Mouse (Mus musculus) ovary, postnatal 36 days (tissue): Measurements from ENCODE around the gene Fbxl17.

Experiments
- DNase-seq: peaks from one replicate; pipeline ENCODE4 v3.0.0; 2022; ENCODE audit warnings: low spot score, mixed read lengths

Gene Fbxl17

DNA sequence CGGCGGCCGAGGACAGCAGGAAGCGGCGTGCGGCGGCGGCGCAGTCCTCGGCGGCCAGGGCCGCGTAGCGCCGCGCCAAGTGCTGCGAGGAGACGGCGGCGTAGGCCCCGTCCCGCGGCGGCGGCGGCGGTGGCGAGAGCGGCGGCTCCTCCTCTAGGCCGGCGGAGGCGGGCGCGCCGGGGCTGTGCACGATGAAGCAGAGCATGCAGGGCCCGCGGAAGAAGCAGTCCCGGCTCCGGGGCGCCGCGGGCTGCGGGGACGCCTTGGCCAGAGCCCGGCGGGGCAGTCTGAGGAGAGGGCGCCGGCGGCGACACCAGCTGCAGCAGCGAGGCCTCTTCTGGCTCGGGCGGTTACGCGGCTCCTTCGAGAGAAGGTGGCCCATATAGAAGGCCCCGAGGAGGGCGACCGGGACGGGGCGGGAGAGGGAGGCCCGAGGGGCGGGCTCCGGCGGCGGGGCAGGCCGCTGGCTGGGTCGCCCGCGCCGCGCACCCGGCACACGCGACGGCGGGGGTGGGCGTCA lies at the start of gene Fbxl17:
Fbxl17 (minus strand) TSS at position 382 of the 520 bp plus-strand sequence.
- DNase-seq, result peak; percentile 70

DNA sequence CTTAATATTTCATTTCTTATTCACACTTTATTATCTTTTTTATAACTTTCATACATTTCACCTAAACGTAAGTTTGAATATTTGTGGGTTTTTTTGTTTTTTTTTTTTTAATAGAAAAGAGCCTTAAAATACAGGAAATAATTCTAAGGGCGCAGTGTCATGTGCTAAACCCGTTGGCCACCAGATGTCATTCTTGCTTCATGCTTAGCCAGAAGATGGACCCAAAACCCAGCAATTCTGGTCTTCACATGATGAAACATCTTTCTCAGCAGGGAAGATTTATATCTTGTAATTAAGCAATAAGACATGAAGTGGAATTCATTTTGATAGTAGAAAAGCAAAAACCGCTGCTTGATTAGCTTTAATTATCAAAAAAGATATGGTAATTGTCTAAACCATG lies 47.6 kb upstream of the Fbxl17 start:
- DNase-seq, result no peak

DNA sequence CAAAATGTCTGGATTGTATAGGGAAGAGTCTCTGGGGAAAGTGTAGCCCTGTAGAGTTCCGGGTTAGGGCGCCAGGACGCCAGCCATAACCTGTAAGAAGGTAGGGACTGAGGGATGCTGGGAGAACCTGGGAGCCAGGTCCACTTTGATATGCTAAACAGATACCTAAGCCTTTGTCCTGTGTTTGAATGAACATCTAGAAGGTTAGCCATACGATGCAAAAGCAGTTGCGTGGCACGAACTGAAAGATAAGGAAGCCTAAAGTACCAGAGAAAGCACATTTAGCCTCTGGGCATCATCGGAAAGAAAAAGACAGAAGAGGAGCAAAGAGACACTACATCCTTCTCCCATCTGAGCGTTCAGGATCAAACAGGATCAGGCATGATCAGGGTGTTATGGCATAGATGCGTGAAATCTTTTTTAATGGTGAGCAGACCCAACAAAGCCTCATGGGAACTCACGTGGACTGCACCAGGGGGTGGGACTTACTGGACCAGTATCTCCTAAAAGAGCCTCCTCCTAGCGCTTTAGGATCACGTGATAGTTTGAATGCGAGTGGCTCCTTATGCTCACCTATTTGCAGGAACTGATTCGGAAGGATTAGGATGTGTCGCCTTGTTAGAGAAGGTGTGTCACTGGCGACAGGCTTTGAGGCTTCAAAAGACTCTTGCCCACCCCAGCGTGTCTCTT lies 34.9 kb upstream of the Fbxl17 start:
- DNase-seq, result no peak

DNA sequence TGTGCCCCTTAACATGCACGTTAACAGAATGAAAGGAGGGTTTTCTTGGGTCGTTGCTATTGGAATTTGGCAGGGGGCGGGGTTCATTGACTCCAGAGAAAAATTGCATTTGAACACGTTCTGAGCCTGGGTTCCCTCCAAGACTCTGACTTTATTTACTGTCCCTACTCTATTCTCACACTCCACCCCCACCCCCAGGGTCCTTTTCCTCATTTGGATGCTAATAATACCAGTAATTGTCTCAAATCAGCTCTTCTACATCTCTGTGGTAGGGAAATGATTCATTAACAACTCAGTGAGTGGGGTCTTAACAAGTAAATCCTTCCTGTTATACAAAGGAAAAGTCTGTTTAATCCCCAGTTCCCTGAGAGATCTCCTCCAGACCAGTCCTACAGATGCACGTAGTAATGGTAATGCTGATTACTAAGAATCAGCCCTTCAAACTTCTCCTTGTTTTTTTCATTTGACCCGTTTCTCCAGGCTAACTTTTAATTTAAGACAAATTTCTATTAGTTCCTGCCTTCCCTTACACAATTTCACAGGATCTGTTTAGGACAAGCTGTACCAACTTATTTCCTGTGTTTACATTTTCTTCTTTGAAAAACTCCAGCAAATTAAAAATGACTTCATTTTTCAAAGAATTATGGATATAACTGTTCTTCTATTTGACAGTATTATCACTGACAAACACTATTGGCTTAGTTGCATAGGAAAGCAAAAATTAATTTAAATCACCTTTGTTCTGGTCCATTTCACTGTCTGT lies 33.4 kb upstream of the Fbxl17 start:
- no peak for DNase-seq

DNA sequence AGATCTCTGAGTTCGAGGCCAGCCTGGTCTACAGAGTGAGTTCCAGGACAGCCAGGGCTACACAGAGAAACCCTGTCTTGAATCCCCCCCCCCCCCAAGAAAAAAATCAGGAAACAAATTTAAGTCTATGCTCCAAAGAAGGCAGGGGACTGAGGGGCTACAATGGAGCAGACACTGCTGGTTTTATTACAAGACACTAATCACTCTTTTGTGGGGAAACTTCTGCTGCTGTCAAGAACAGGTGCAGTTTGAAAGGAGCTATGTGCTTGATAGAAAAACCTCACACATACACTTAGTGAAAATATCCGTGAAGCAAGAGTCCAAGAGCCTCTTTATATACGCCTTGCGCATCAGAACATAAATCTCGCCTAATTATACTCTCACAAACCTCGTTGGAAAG lies 29.7 kb upstream of the Fbxl17 start:
- no peak for DNase-seq

DNA sequence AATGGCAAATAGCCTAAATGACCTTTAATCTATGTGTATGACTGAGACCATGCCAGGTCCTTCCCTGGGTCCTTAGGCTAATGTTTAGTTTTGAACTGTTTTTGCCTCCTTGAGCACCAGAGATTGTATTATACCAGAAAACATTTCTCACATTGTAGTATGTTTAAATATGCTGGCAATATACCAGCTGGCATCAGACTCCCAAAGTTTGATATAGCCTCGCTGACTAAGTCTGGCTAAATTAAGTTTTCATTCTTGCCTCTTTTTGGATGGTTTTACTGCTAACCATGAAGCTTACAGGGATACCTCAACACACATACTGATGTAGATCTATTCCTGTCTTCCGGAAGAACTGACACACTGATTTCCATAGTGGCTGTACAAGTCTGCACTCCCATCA lies 20.9 kb upstream of the Fbxl17 start:
- no peak for DNase-seq

DNA sequence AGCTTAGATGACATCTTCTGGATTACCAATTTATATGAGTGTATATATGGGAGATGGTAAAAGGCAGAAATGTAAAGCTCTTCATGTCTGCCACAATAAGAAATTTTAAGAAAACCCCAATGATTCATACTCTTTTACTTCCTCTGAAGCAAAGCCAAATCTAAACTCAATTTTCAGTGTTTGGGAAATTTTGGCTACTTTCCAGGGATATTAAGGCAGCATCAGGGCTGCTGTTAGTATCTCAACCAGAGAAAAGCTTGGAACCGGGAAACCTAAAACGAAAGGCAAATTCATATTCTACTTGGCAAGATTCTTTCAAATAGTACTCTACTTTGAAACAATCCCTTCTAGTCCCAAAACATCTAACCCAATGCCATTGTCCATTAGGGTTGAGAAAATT lies 10.6 kb upstream of the Fbxl17 start:
- DNase-seq, result no peak

DNA sequence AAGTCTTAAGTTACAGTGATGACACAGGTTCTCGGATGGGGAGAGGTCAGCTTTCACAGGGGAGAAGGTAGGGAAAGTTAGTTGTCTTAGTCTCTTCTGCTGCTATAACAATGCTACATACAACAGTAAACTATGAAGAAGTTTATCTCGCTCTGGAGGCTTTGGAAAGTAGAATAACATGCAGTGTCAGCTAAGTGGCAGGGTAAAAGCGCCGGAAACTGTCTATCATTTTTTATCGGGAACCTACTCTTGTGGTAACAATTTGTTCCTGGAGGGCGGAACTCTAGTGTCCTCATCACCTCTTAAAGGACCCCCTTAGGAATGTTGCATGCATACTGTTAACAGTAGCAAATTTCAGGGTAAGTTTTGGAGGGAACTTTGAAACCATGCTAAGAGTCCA lies 1.3 kb upstream of the Fbxl17 start:
- DNase-seq, result no peak

DNA sequence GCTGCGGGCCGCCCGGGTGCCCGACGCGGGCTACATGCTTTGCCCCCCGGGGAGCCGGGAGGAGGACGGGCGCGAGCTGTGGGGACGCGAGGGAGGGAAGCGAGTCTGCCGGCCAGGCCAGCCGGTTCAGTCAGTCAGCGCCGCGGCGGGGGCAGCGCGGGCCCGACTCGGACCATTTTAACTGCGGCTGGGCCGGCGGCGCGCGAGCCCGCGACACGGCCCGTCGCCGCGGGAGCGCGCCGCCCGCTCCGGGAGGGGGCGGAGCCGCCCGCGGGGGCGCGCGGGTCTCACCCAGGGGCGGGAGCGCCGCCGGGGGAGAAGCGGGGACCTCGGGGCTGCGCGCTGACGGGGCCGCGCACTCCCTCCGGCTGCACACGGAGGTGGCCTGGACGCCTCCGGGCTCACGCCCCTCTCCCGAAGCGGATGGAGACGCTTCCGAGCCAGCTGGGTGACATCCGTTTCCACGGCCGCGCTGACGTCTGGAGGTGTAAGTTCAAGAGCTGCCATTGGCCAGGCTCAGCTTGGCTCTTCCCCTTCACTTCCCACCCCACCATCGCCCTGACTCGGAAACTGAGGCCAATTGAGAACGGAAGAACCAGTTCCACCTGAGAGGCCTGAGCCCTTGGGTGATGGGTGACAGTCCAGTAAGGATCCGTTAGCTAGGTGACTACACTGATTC lies 478 bp upstream of the Fbxl17 start:
- peak; percentile 85 for DNase-seq

DNA sequence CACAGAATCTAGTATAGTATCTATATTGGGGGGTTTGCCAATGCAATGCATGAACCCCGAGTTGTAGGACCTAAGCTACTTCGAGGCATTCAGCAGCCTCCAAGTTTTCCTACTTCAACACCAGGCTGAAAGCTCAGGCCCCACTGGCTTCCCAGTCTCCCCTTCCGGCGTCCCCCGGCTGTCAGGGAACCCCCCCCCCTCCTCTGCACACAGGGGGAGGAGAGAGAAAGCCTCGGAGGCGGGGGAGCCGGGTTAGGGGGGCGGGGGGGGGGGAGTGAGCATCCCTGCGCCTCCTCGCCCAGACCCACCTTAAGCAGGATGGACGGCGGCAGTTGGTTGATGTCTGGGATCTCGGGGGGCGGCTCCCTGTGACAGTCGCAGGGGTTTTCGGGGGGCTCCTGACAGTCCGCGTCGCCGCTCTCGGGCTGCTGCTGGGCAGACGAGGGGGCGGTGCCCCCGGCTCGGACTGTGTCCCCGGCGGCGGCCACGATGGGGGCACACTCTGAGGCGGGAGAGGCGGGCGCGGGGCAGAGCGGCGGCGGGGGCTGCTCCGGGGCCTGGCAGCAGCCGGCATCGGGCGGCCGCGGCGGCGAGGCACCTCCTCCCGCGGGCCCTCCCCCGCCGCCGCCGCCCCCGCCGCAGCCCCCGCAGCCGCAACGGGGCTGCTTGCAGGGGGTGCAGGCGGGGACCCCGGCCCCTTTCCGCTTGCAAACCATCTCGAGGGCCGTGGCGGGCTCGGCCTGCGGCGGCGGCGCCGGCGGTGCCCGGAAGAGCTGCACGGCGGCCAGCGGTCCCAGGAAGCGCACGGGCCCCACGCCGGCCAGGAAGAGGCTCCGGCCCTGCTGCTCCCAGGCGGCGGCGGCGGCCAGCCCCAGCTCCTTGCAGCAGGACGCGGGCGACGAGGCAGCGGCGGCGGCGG lies 841 bp downstream of the Fbxl17 start:
- peak; percentile 68 for DNase-seq

DNA sequence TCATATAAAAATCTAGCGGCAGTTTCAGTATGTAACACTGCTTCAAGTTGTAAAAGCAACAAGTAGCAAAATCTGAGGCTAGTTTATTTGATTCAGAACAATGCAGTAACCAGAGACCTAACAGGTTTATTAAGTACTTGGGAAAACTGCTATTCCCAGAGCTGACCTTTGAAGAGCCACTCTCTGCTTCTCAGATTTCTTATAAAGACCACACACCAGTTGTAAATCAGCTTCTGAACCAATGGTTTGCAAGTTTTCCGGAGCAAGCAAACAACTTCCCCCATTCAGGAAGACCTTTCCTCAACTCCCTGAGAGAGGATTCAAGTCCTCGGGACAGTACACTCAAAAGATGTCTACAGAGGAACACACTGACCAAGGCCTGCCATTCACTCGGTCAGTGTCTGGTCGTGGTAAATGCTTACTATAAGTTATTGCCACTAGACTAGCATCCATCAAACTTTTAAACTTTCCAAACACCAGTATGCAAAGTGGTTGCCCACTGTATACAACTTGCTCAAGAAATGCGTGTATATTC lies 1.6 kb downstream of the Fbxl17 start:
- DNase-seq, result no peak

DNA sequence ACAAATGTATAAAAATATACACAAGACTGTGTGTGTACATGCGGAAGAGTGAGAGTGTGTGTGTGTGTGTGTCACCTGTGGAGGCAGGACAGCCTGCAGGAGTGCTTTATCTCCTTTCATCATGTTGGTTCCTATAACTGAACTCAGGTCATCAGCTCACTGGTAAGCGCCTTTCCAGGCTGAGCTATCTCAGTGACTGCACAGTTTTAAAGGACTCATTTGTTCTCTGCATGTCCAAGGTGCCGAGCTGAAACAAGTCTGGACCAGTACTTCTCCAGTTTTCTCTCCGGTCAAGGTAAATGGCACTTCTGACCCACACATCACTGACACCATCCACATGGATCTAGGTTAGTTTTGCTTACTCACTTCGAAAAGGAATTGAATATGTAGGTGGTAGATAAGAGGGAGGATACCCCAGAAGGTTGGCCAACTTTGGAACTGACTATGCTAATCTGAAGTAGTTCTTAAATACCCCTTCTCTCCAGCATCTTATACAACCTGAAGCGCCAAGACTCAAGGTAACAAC lies 2.5 kb downstream of the Fbxl17 start:
- no peak for DNase-seq

DNA sequence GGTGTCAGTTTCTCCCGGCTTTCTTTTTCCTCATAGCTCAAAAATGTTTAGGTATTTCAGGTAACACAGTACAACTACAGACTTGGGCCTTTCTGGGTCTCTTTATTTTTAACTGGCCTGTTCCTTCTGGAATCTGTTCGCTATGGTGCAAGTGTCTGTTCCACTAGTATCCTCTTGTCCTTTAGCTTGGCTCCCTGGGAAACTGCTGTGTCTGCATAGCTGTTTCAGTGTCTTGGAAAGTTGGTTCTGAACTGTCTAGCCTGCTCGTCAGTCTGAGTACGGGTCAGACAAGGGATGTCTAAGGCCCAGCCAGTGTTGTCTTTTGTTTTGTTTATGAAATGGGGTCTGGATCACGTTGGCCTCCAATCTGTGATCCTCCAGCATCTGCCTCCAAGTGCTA lies 3.7 kb downstream of the Fbxl17 start:
- no peak for DNase-seq

DNA sequence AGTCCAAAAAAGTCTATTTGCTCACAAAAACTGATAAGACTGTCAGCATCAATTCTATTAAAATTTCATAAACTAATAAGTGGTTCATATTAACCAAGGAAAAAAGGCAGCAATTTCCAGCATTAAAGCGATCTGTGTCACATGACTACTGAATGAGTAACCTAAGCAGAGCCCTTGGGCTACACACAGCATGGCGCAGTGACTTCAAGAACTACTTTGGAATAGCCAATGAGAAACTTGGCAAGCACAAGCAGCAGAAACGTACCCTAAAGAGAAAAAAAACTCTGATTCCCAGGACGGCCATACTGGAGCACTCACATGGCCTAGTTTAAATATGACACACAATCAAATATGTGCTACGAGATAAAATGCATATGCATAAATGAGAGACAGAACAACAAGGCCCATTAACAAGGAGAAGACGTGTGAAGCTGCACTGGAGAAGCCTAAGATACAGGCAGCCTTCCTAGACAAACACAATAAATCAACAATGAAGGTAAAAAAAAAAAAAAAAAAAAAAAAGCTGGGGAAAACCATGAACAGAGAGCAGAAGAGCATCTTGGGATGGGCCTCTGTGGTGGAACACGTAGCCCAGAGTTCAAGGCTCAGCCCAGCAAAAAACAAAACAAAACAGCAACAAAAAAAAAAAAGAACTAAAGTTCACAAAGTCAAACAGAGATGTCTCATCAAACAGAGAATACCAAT lies 5.8 kb downstream of the Fbxl17 start:
- DNase-seq, result no peak

DNA sequence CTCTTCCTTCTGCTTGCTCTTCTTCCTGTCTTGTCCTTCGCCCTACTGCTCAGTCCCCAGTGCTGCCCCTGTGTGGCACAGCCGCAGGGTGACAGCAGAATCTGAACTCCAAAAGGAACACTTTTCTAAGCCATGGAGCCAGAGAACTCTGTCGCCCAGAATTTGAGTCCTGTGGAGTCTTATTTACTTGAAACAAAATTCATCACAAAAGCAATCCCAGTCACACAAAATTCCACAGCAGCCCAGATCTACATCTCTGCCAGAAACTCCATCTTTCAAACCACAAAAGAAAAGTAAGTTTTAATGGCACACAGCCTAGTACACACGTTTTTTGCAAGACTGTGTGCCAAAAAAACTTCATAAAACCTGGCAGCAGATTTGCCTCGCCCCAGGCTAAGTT lies 6.5 kb downstream of the Fbxl17 start:
- DNase-seq, result peak; percentile 45

DNA sequence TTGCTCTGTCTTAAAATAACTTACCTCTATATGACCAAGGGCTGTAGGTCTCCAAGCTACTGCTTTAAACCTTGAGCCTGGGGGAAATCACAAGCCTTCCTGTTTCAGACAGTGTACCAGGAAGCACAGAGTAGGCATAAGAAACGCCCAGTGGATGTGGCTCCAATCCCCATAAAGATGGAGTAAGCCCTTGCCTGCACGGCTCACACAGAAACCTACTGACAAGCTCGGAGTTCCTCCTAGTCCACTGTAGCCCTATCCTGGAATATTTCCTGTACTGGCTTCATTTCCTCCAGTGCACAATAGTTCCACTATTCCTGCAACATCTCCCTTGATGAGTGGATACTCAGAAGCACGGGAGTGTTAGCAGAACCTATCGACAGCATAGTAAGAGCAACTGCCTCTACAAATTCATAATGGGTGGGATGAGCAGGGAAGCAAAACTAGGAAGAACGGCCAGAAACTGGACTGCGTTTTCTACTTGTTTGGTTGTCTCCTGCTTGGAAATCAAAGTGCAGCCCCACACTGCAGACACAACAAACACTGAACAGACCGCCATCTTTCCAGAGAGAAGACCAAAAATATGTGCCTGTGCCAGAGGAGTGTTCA lies 7.0 kb downstream of the Fbxl17 start:
- DNase-seq, result no peak

DNA sequence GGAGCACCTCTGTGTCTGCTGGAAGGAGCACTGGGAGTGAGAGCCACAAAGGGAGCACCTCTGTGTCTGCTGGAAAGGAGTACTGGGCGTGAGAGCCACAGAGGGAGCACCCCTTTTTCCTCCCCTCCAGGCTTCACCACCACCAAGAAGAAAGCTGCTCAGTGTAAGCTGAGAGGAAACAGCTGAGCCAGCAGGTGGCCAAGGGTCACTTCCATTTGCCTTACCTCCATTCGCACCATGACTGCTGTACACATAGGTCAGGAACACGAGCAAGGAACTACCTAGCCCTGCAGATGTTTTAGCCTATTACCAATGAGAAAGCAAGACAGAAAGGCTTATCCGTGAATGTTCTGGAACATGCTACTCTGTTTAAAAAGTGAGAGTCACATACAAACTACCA lies 10.3 kb downstream of the Fbxl17 start:
- no peak for DNase-seq

DNA sequence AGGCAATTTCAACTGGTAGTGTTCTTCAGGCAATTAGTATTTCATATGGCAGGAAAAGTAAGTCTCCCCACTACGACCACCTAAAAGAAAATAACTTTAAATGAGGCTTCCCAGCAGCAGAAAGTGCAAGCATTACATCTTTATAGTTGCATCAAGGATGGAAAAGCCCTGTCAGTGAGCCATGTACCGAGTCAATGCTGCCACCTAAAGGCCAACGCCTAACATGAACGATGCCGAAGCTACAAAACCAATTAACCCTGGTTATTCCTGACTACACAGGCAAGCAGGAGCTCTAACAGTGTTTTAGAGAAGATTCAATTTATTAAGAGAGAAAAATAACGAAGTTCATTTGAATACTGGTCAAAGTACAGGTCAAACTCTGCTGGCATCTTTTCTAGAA lies 32.0 kb downstream of the Fbxl17 start:
- DNase-seq, result peak; percentile 45

DNA sequence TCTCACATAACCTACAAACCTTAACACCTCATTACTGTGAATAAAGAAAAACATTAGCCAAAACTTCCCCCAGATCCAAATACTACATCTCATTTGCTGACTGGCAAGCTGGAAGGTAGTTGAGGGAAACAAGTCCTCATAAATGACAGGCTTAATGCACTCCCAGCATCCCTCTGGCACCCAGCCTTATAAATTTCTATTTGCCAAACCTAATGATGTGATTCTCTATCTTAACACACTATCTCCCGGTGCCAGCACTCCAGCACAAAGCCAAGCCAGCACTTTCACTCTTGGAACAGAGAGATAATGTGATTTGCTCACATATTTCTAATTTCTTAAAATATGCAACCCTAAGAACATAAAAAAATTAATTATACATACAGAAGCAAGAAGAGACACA lies 34.6 kb downstream of the Fbxl17 start:
- no peak for DNase-seq

DNA sequence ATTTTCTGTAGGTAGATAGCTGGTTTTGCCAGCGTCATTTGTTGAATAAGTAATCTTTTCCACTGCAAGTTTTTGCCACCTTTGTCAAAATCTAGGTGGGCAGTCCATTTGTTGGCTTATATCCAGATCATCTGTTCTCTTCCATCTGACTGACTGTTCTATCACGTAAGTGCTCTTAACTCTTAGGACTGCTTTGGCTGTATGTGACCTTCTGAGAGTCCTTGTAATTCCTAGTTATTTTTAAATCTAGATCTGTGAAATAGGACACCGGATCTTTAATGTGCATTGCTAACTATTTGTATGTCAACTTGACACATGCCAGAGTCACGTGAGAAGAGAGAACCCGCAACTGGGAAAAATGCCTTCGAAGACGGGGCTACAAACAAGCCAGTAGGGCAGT lies 37.3 kb downstream of the Fbxl17 start:
- DNase-seq, result no peak
